Mouse (Mus musculus): ENCODE measurements at regions not wholly inside any gene's neighbourhood (a gene's known extent, or its start where the extent isn't known, plus 50 kb on each side); places are given as distances from the start of the nearest gene placed in this dataset.

DNA sequence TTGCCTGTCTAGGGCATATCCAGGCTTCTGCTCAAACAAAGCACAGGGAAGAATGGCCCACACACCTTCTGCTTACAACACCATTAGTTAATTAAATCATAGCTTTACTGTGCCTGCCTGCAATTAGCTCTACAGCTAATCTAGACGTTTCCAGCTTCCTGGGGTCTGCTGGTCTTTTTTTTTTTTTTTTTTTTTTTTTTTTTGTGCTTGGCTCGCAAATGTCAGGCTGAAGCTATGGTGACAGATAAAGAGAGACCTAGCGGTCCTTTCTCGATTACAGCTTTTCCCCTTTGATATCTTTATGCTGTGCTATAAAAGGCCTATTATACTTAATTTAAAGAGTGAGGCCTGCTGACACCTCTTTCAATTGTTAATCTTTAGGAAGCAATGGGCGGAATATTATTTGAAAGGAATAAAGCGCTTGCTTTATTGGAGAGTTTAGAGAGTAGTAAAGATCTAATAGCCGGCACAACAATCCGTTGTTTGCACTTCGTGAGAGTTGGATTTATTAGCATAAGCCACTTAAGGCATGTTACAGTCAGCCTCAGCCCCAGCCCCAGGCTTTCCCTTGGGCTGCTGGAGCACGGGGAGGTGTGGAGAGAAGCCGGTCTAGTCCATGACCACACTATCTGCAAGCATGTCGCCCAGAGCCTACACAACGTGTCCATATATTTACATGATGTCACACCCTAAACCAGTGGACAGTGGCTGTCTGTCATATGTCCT lies 93.2 kb upstream of the Gpr12 start:
- peak overlapping the region; percentile 56 for H3K27ac ChIP-seq (replicated peaks)
- no peaks in the 10 kb centered on the region for H3K36me3 ChIP-seq (ENCODE audit: control insufficient read depth, insufficient read depth, low read length)
- H3K4me1 ChIP-seq (replicated peaks; ENCODE audit: control insufficient read depth, insufficient read depth) = no peaks in the 10 kb centered on the region
- ATAC-seq (ENCODE audit: low FRiP score, low TSS enrichment) = no peak
- TF ChIP-seq EP300 (optimal IDR thresholded peaks at IDR 0.05) (no peak), CTCF (IDR thresholded peaks at IDR 0.05; ENCODE audit: low read depth) (no peak)
- H3K4me3 ChIP-seq (ENCODE audit: low read depth, low read length) = no peak overlapping the region
- H3K4me2 ChIP-seq (replicated peaks; ENCODE audit: low read depth) = no peak overlapping the region
- WGBS = 56% methylated on average over 13 of the region's 13 CpGs
- H3K9me3 ChIP-seq (ENCODE audit: control insufficient read depth, low read length) = no peaks in the 10 kb centered on the region
- no peak overlapping the region for H3K9ac ChIP-seq (ENCODE audit: low read length)
- DNase-seq (ENCODE audit: low spot score) = peak; percentile 29
- H3K27me3 ChIP-seq (ENCODE audit: control insufficient read depth, insufficient read depth, low read length) = no peaks in the 10 kb centered on the region

DNA sequence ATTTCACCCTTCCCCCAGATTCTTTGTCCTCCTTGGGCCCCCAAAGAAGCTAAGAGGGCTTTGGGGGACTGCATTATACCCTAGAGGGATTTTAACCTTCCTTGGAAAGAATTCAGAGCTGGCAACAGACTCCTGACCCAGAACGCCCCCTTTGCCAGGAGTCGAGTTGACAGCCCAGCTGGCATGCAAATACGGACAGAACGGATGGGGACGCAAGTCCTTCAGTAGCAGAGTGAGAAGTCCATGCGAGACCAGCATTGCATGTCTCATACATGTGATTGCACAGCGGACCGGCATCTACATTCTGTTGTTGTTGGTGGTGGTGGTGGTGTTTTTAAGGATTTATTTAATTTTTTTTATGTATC lies 92.1 kb upstream of the Gpr12 start:
- H3K4me2 ChIP-seq (replicated peaks; ENCODE audit: low read depth) = no peak overlapping the region
- H3K27ac ChIP-seq (replicated peaks) = peak overlapping the region; percentile 40; the same call in 1 of the 2 replicates
- H3K9ac ChIP-seq (ENCODE audit: low read length) = no peak overlapping the region
- no peaks in the 10 kb centered on the region for H3K9me3 ChIP-seq (ENCODE audit: control insufficient read depth, low read length)
- no peaks in the 10 kb centered on the region for H3K36me3 ChIP-seq (ENCODE audit: control insufficient read depth, insufficient read depth, low read length)
- TF ChIP-seq EP300 (optimal IDR thresholded peaks at IDR 0.05) = no peak
- 0 out of 2 replicates have a peak, but pooled peaks have one; percentile 2 for TF ChIP-seq CTCF (IDR thresholded peaks at IDR 0.05; ENCODE audit: low read depth)
- H3K4me3 ChIP-seq (ENCODE audit: low read depth, low read length) = no peak overlapping the region
- ATAC-seq (ENCODE audit: low FRiP score, low TSS enrichment) = no peak
- no peak for DNase-seq (ENCODE audit: low spot score)
- no peaks in the 10 kb centered on the region for H3K4me1 ChIP-seq (replicated peaks; ENCODE audit: control insufficient read depth, insufficient read depth)
- no peaks in the 10 kb centered on the region for H3K27me3 ChIP-seq (ENCODE audit: control insufficient read depth, insufficient read depth, low read length)
- 72% methylated on average over 8 of the region's 8 CpGs for WGBS

DNA sequence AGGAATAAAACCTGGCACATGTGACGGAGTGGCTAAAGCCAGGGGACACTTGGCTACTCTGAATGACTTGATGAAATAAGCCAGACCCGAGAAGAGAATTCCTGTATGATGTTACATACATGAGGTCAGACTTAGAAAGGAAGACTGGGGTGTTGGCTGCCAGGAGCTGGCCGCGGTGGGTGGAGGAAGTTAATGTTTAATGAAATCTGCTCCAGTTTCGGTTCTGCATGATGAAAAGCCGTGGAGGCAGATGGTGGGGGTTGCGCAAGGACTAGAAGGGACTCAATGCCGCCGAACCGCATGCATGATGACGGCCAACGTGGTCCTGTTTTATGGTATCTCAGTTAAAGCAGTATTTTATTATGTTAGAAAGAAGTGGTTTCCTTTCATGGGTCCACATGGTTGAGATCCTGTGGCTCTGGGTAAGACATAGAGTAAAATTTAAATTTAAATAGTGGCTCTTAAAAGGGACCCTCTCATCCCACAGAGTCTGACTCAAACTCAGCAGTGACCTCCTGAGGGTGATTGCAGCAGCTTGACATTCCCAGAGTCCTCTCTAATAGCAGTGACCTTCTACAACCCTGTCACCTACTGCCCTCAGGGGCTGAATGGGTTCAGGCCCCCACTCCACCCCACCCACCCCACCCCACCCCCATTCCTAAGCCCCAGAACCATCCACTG lies 91.6 kb upstream of the Gpr12 start:
- H3K4me2 ChIP-seq (replicated peaks; ENCODE audit: low read depth) = no peak overlapping the region
- H3K4me3 ChIP-seq (ENCODE audit: low read depth, low read length) = no peak overlapping the region
- no peak overlapping the region for H3K9ac ChIP-seq (ENCODE audit: low read length)
- no peak for TF ChIP-seq CTCF (IDR thresholded peaks at IDR 0.05; ENCODE audit: low read depth)
- no peak for TF ChIP-seq EP300 (optimal IDR thresholded peaks at IDR 0.05)
- no peaks in the 10 kb centered on the region for H3K27me3 ChIP-seq (ENCODE audit: control insufficient read depth, insufficient read depth, low read length)
- no peaks in the 10 kb centered on the region for H3K36me3 ChIP-seq (ENCODE audit: control insufficient read depth, insufficient read depth, low read length)
- ATAC-seq (ENCODE audit: low FRiP score, low TSS enrichment) (peak; percentile 83), DNase-seq (ENCODE audit: low spot score) (peak; percentile 88)
- peak overlapping the region; percentile 65; the same call in 1 of the 2 replicates for H3K27ac ChIP-seq (replicated peaks)
- 24% methylated on average over 12 of the region's 12 CpGs for WGBS
- H3K4me1 ChIP-seq (replicated peaks; ENCODE audit: control insufficient read depth, insufficient read depth) = no peaks in the 10 kb centered on the region
- no peaks in the 10 kb centered on the region for H3K9me3 ChIP-seq (ENCODE audit: control insufficient read depth, low read length)

DNA sequence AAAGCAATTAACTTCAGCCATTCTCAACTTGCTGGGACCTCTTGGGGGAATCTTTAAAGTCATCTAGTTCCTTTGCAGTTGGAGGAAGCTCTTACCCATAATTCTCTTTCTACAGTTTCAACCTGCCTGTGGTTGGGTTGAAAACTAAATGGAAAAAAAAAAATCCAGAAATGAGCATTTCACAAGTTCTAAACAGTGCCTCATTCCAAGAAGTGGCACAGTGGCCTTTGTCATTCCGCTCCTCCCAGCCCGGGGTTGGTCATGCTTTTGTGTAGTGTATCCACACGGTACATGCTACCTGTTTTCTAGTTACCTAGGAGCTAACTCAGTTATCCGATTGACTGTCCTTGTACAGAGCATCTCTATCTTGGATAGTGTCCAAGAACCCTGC lies 90.8 kb upstream of the Gpr12 start:
- Histone ChIP-seq H3K27me3 (ENCODE audit: control insufficient read depth, insufficient read depth, low read length) (no peaks in the 10 kb centered on the region), H3K4me2 (replicated peaks; ENCODE audit: low read depth) (no peak overlapping the region), H3K9me3 (ENCODE audit: control insufficient read depth, low read length) (no peaks in the 10 kb centered on the region), H3K4me3 (ENCODE audit: low read depth, low read length) (no peak overlapping the region), H3K36me3 (ENCODE audit: control insufficient read depth, insufficient read depth, low read length) (no peaks in the 10 kb centered on the region), H3K27ac (replicated peaks) (peak overlapping the region; percentile 73), H3K4me1 (replicated peaks; ENCODE audit: control insufficient read depth, insufficient read depth) (no peaks in the 10 kb centered on the region), H3K9ac (ENCODE audit: low read length) (no peak overlapping the region)
- no peak; the same call in 1 of the 2 replicates for ATAC-seq (ENCODE audit: low FRiP score, low TSS enrichment)
- 66% methylated on average over 4 of the region's 4 CpGs for WGBS
- TF ChIP-seq CTCF (IDR thresholded peaks at IDR 0.05; ENCODE audit: low read depth) (no peak), EP300 (optimal IDR thresholded peaks at IDR 0.05) (no peak)
- DNase-seq (ENCODE audit: low spot score) = peak; percentile 31

DNA sequence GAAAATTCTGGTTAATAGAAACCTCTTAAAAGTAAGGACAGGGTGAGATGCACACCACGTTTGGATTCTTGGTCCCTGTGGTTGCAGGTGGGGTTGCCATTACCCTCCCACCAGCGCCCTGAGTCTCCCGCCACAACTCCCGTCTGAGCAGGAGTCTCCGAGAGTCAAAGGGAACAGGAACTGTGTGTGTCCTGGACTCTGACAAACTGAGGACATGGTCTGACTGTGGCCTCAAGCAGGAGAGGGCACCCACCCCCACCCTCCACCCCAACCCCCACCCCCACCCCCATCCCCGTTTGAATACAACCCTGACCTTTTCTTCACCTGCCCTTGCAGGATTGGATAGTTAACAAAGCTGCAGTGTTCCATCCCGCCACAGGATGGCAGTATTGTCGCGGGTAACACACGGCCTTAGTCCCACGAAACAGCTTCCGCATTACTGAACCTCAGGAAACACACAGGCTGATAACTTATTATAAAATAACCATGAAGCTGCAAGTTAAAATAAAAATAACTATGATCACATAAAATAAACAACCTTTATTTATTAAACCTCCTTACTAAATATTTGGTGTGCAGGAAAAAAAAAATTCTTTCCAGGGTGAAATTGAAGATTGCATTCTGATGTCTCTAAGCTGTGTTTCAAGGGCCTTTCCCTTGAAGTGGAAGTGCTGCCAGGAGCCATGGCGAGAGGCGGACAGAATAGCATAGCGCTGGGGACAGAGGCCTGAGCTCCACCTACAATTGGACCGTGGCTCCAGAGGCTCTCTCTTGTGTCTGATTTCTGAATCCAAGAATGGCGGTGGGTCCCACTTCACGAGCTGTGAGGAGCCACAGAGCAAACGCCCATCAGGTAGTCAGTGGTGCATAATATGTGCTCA lies 90.2 kb upstream of the Gpr12 start:
- WGBS = 16% methylated on average over 19 of the region's 19 CpGs
- H3K4me2 ChIP-seq (replicated peaks; ENCODE audit: low read depth) = no peak overlapping the region
- peak; percentile 36; the same call in 1 of the 2 replicates for ATAC-seq (ENCODE audit: low FRiP score, low TSS enrichment)

More for the DNA sequence above, 90.2 kb upstream of the Gpr12 start:
- no peaks in the 10 kb centered on the region for H3K27me3 ChIP-seq (ENCODE audit: control insufficient read depth, insufficient read depth, low read length)
- TF ChIP-seq EP300 (optimal IDR thresholded peaks at IDR 0.05) (no peak), CTCF (IDR thresholded peaks at IDR 0.05; ENCODE audit: low read depth) (peak; percentile 87)
- DNase-seq (ENCODE audit: low spot score) = peak; percentile 81
- no peaks in the 10 kb centered on the region for H3K9me3 ChIP-seq (ENCODE audit: control insufficient read depth, low read length)
- no peaks in the 10 kb centered on the region for H3K36me3 ChIP-seq (ENCODE audit: control insufficient read depth, insufficient read depth, low read length)
- H3K4me1 ChIP-seq (replicated peaks; ENCODE audit: control insufficient read depth, insufficient read depth) = no peaks in the 10 kb centered on the region
- no peak overlapping the region for H3K9ac ChIP-seq (ENCODE audit: low read length)
- H3K4me3 ChIP-seq (ENCODE audit: low read depth, low read length) = no peak overlapping the region
- H3K27ac ChIP-seq (replicated peaks) = peak overlapping the region; percentile 73
